Mouse (Mus musculus): ENCODE results near the gene Itpr3. TPM values are rescaled to one million over a fixed set of nuclear protein-coding genes. Genes with fewer than 3 reads are reported as not detected.

Gene Itpr3
- total RNA-seq, 1 experiment: 44.1 TPM

- DNase-seq (ENCODE audit: low read depth, low spot score): no peak
- no peaks in the 10 kb centered on the region for H3K9me3 ChIP-seq (ENCODE audit: control insufficient read depth, insufficient read depth, low read depth, low read length)
- no peak overlapping the region for H3K4me3 ChIP-seq (ENCODE audit: insufficient read depth in 1 of 2, low read depth in 1 of 2, low read length in 2 of 2, poor library complexity in 1 of 2, severe bottlenecking in 1 of 2)
- no peak overlapping the region for H3K27ac ChIP-seq (ENCODE audit: insufficient read depth, low read depth, low read length, poor library complexity, severe bottlenecking)
- peaks cover 14 to 41% of the 10 kb centered on the region in 2 experiments; a peak in 3 of 4 replicates for H3K4me1 ChIP-seq (ENCODE audit: control insufficient read depth in 2 of 2, insufficient read depth in 2 of 2, low read length in 2 of 2, poor library complexity in 1 of 2)
- H3K9ac ChIP-seq (ENCODE audit: insufficient read depth, low read depth, low read length, poor library complexity, severe bottlenecking): peak overlapping the region; percentile 1; the same call in 1 of the 2 replicates
- TF ChIP-seq CHD2 (IDR thresholded peaks at IDR 0.05; ENCODE audit: low read depth, low read length) (no peak), ZC3H11A (IDR thresholded peaks at IDR 0.05; ENCODE audit: borderline replicate concordance, low read depth, low read length) (no peak), ZNF384 (IDR thresholded peaks at IDR 0.05; ENCODE audit: low read depth, low read length) (no peak), HCFC1 (IDR thresholded peaks at IDR 0.05; ENCODE audit: borderline replicate concordance, insufficient read depth, low read length) (no peak), MAFK (IDR thresholded peaks at IDR 0.05; ENCODE audit: insufficient read depth, low read depth, low read length) (no peak)
- no peaks in the 10 kb centered on the region for H3K36me3 ChIP-seq (ENCODE audit: control insufficient read depth, insufficient read depth, low read length, poor library complexity, severe bottlenecking)
- in situ Hi-C loops (cut with MboI; ENCODE audit: low sequenced_read_pairs in 2 of 2, unreplicated experiment in 2 of 2): no loop called here
Measured at GRCm38 (mm10) chr17:27012909-27013308, 44.2 kb upstream of the Itpr3 start.

- DNase-seq (ENCODE audit: low read depth, low spot score): peak; percentile 94
- in situ Hi-C loops (cut with MboI; ENCODE audit: low sequenced_read_pairs in 2 of 2, unreplicated experiment in 2 of 2): no loop called here
- Histone ChIP-seq H3K4me1 (ENCODE audit: control insufficient read depth in 2 of 2, insufficient read depth in 2 of 2, low read length in 2 of 2, poor library complexity in 1 of 2) (peaks cover 2 to 34% of the 10 kb centered on the region in 2 experiments), H3K36me3 (ENCODE audit: control insufficient read depth, insufficient read depth, low read length, poor library complexity, severe bottlenecking) (peaks cover 26% of the 10 kb centered on the region), H3K27ac (ENCODE audit: insufficient read depth, low read depth, low read length, poor library complexity, severe bottlenecking) (peak overlapping the region; percentile 74), H3K9ac (ENCODE audit: insufficient read depth, low read depth, low read length, poor library complexity, severe bottlenecking) (peak overlapping the region; percentile 85), H3K9me3 (ENCODE audit: control insufficient read depth, insufficient read depth, low read depth, low read length) (no peaks in the 10 kb centered on the region), H3K4me3 (ENCODE audit: insufficient read depth in 1 of 2, low read depth in 1 of 2, low read length in 2 of 2, poor library complexity in 1 of 2, severe bottlenecking in 1 of 2) (peak overlapping the region; percentile 52 to 67)
- TF ChIP-seq MAFK (IDR thresholded peaks at IDR 0.05; ENCODE audit: insufficient read depth, low read depth, low read length) (no peak), HCFC1 (IDR thresholded peaks at IDR 0.05; ENCODE audit: borderline replicate concordance, insufficient read depth, low read length) (peak; percentile 85)
Measured at GRCm38 (mm10) chr17:27017564-27018499, 39.3 kb upstream of the Itpr3 start.

- Histone ChIP-seq H3K9me3 (ENCODE audit: control insufficient read depth, insufficient read depth, low read depth, low read length) (no peaks in the 10 kb centered on the region), H3K4me1 (ENCODE audit: control insufficient read depth in 2 of 2, insufficient read depth in 2 of 2, low read length in 2 of 2, poor library complexity in 1 of 2) (peaks cover 1 to 36% of the 10 kb centered on the region in 2 experiments; a peak in 3 of 4 replicates), H3K9ac (ENCODE audit: insufficient read depth, low read depth, low read length, poor library complexity, severe bottlenecking) (peak overlapping the region; percentile 85), H3K36me3 (ENCODE audit: control insufficient read depth, insufficient read depth, low read length, poor library complexity, severe bottlenecking) (peaks cover 27% of the 10 kb centered on the region), H3K4me3 (ENCODE audit: insufficient read depth in 1 of 2, low read depth in 1 of 2, low read length in 2 of 2, poor library complexity in 1 of 2, severe bottlenecking in 1 of 2) (peak overlapping the region; percentile 52 to 67), H3K27ac (ENCODE audit: insufficient read depth, low read depth, low read length, poor library complexity, severe bottlenecking) (peak overlapping the region; percentile 74; the same call in 1 of the 2 replicates)
- no peak for DNase-seq (ENCODE audit: low read depth, low spot score)
- TF ChIP-seq MAFK (IDR thresholded peaks at IDR 0.05; ENCODE audit: insufficient read depth, low read depth, low read length): no peak
- TF ChIP-seq CHD2 (IDR thresholded peaks at IDR 0.05; ENCODE audit: low read depth, low read length): no peak
- no peak for TF ChIP-seq ZNF384 (IDR thresholded peaks at IDR 0.05; ENCODE audit: low read depth, low read length)
- TF ChIP-seq HCFC1 (IDR thresholded peaks at IDR 0.05; ENCODE audit: borderline replicate concordance, insufficient read depth, low read length): no peak
- TF ChIP-seq ZC3H11A (IDR thresholded peaks at IDR 0.05; ENCODE audit: borderline replicate concordance, low read depth, low read length): no peak
- in situ Hi-C loops (cut with MboI; ENCODE audit: low sequenced_read_pairs in 2 of 2, unreplicated experiment in 2 of 2): no loop called here
Measured at GRCm38 (mm10) chr17:27018555-27019196, 38.4 kb upstream of the Itpr3 start.

GRCm38 (mm10) chr17:27021076-27021475 is 36.0 kb upstream of the Itpr3 start:
- DNase-seq (ENCODE audit: low read depth, low spot score): no peak
- Histone ChIP-seq H3K4me3 (ENCODE audit: insufficient read depth in 1 of 2, low read depth in 1 of 2, low read length in 2 of 2, poor library complexity in 1 of 2, severe bottlenecking in 1 of 2) (no peak overlapping the region), H3K27ac (ENCODE audit: insufficient read depth, low read depth, low read length, poor library complexity, severe bottlenecking) (no peak overlapping the region), H3K9ac (ENCODE audit: insufficient read depth, low read depth, low read length, poor library complexity, severe bottlenecking) (no peak overlapping the region), H3K9me3 (ENCODE audit: control insufficient read depth, insufficient read depth, low read depth, low read length) (no peaks in the 10 kb centered on the region), H3K36me3 (ENCODE audit: control insufficient read depth, insufficient read depth, low read length, poor library complexity, severe bottlenecking) (peaks cover 35% of the 10 kb centered on the region), H3K4me1 (ENCODE audit: control insufficient read depth in 2 of 2, insufficient read depth in 2 of 2, low read length in 2 of 2, poor library complexity in 1 of 2) (peaks cover 1 to 34% of the 10 kb centered on the region in 2 experiments; a peak in 3 of 4 replicates)
- in situ Hi-C loops (cut with MboI; ENCODE audit: low sequenced_read_pairs in 2 of 2, unreplicated experiment in 2 of 2): no loop called here
- TF ChIP-seq ZNF384 (IDR thresholded peaks at IDR 0.05; ENCODE audit: low read depth, low read length) (no peak), HCFC1 (IDR thresholded peaks at IDR 0.05; ENCODE audit: borderline replicate concordance, insufficient read depth, low read length) (no peak), CHD2 (IDR thresholded peaks at IDR 0.05; ENCODE audit: low read depth, low read length) (no peak), MAFK (IDR thresholded peaks at IDR 0.05; ENCODE audit: insufficient read depth, low read depth, low read length) (no peak), ZC3H11A (IDR thresholded peaks at IDR 0.05; ENCODE audit: borderline replicate concordance, low read depth, low read length) (no peak)

Data from ES-E14 (cell line).